Mouse (Mus musculus): Measurements from ENCODE around the gene Anks1. TPM values are rescaled to one million over a fixed set of nuclear protein-coding genes. Genes with fewer than 3 reads are reported as not detected.

Anks1 gene
- polyA plus RNA-seq, 1 experiment, result 74.2 TPM

GRCm38 (mm10) chr17:28033046-28033580 is 124.0 kb downstream of the Anks1 start:
- TF ChIP-seq POLR2A (IDR thresholded peaks at IDR 0.05; ENCODE audit: borderline replicate concordance, insufficient read depth, low read length) (no peak), CTCF (IDR thresholded peaks at IDR 0.05; ENCODE audit: borderline replicate concordance, insufficient read depth, low read depth, low read length) (no peak)
- Histone ChIP-seq H3K27ac (ENCODE audit: insufficient read depth, low read length) (no peak overlapping the region), H3K4me3 (replicated peaks; ENCODE audit: insufficient read depth, low read depth, low read length) (no peak overlapping the region), H3K4me1 (ENCODE audit: control insufficient read depth, insufficient read depth, low read length) (peaks cover 40% of the 10 kb centered on the region), H3K27me3 (ENCODE audit: control insufficient read depth, insufficient read depth, low read length) (no peaks in the 10 kb centered on the region)
- DNase-seq, result no peak
- 83% methylated on average over 3 of the region's 3 CpGs for WGBS

- WGBS, result 80% methylated on average over 8 of the region's 8 CpGs
- TF ChIP-seq CTCF (IDR thresholded peaks at IDR 0.05; ENCODE audit: borderline replicate concordance, insufficient read depth, low read depth, low read length) (no peak), POLR2A (IDR thresholded peaks at IDR 0.05; ENCODE audit: borderline replicate concordance, insufficient read depth, low read length) (no peak)
These were observed 125.9 kb downstream of the Anks1 start for GRCm38 (mm10) chr17:28034986-28035385.

GRCm38 (mm10) chr17:28036813-28037756 is 128.0 kb downstream of the Anks1 start:
- no peak for DNase-seq
- peaks cover 42% of the 10 kb centered on the region for H3K4me1 ChIP-seq (ENCODE audit: control insufficient read depth, insufficient read depth, low read length)
- H3K27ac ChIP-seq (ENCODE audit: insufficient read depth, low read length), result no peak overlapping the region
- no peak for TF ChIP-seq POLR2A (IDR thresholded peaks at IDR 0.05; ENCODE audit: borderline replicate concordance, insufficient read depth, low read length)
- no peak for TF ChIP-seq CTCF (IDR thresholded peaks at IDR 0.05; ENCODE audit: borderline replicate concordance, insufficient read depth, low read depth, low read length)
- no peak overlapping the region for H3K4me3 ChIP-seq (replicated peaks; ENCODE audit: insufficient read depth, low read depth, low read length)
- no peaks in the 10 kb centered on the region for H3K27me3 ChIP-seq (ENCODE audit: control insufficient read depth, insufficient read depth, low read length)
- 46% methylated on average over 14 of the region's 14 CpGs for WGBS

More at GRCm38 (mm10) chr17:28034986-28035385, 125.9 kb downstream of the Anks1 start:
- H3K4me1 ChIP-seq (ENCODE audit: control insufficient read depth, insufficient read depth, low read length), result peaks cover 39% of the 10 kb centered on the region
- no peaks in the 10 kb centered on the region for H3K27me3 ChIP-seq (ENCODE audit: control insufficient read depth, insufficient read depth, low read length)
- no peak for DNase-seq
- no peak overlapping the region for H3K27ac ChIP-seq (ENCODE audit: insufficient read depth, low read length)
- H3K4me3 ChIP-seq (replicated peaks; ENCODE audit: insufficient read depth, low read depth, low read length), result no peak overlapping the region

GRCm38 (mm10) chr17:28040620-28041019 is 131.5 kb downstream of the Anks1 start:
- 56% methylated on average over 16 of the region's 16 CpGs for WGBS
- TF ChIP-seq CTCF (IDR thresholded peaks at IDR 0.05; ENCODE audit: borderline replicate concordance, insufficient read depth, low read depth, low read length) (no peak), POLR2A (IDR thresholded peaks at IDR 0.05; ENCODE audit: borderline replicate concordance, insufficient read depth, low read length) (no peak)
- Histone ChIP-seq H3K27ac (ENCODE audit: insufficient read depth, low read length) (no peak overlapping the region), H3K4me1 (ENCODE audit: control insufficient read depth, insufficient read depth, low read length) (peaks cover 36% of the 10 kb centered on the region), H3K4me3 (replicated peaks; ENCODE audit: insufficient read depth, low read depth, low read length) (peak overlapping the region; percentile 2), H3K27me3 (ENCODE audit: control insufficient read depth, insufficient read depth, low read length) (no peaks in the 10 kb centered on the region)
- DNase-seq, result no peak

GRCm38 (mm10) chr17:28041298-28041697 is 132.2 kb downstream of the Anks1 start:
- Histone ChIP-seq H3K27me3 (ENCODE audit: control insufficient read depth, insufficient read depth, low read length) (no peaks in the 10 kb centered on the region), H3K4me1 (ENCODE audit: control insufficient read depth, insufficient read depth, low read length) (peaks cover 42% of the 10 kb centered on the region), H3K4me3 (replicated peaks; ENCODE audit: insufficient read depth, low read depth, low read length) (peak overlapping the region; percentile 2), H3K27ac (ENCODE audit: insufficient read depth, low read length) (no peak overlapping the region)
- no peak for DNase-seq
- no peak for TF ChIP-seq POLR2A (IDR thresholded peaks at IDR 0.05; ENCODE audit: borderline replicate concordance, insufficient read depth, low read length)
- TF ChIP-seq CTCF (IDR thresholded peaks at IDR 0.05; ENCODE audit: borderline replicate concordance, insufficient read depth, low read depth, low read length), result no peak
- WGBS, result 70% methylated on average over 13 of the region's 13 CpGs

- no peaks in the 10 kb centered on the region for H3K27me3 ChIP-seq (ENCODE audit: control insufficient read depth, insufficient read depth, low read length)
- H3K27ac ChIP-seq (ENCODE audit: insufficient read depth, low read length), result no peak overlapping the region
- TF ChIP-seq POLR2A (IDR thresholded peaks at IDR 0.05; ENCODE audit: borderline replicate concordance, insufficient read depth, low read length) (no peak), CTCF (IDR thresholded peaks at IDR 0.05; ENCODE audit: borderline replicate concordance, insufficient read depth, low read depth, low read length) (peak; percentile 61)
- DNase-seq, result peak; percentile 54
- no peak overlapping the region for H3K4me3 ChIP-seq (replicated peaks; ENCODE audit: insufficient read depth, low read depth, low read length)
- peaks cover 44% of the 10 kb centered on the region for H3K4me1 ChIP-seq (ENCODE audit: control insufficient read depth, insufficient read depth, low read length)
- 21% methylated on average over 23 of the region's 23 CpGs for WGBS
These were observed 133.2 kb downstream of the Anks1 start for GRCm38 (mm10) chr17:28042299-28042771.

GRCm38 (mm10) chr17:28047017-28047416 is 137.9 kb downstream of the Anks1 start:
- Histone ChIP-seq H3K4me1 (ENCODE audit: control insufficient read depth, insufficient read depth, low read length) (peaks cover 42% of the 10 kb centered on the region), H3K27ac (ENCODE audit: insufficient read depth, low read length) (no peak overlapping the region), H3K4me3 (replicated peaks; ENCODE audit: insufficient read depth, low read depth, low read length) (no peak overlapping the region), H3K27me3 (ENCODE audit: control insufficient read depth, insufficient read depth, low read length) (no peaks in the 10 kb centered on the region)
- no peak for DNase-seq
- 37% methylated on average over 5 of the region's 5 CpGs for WGBS
- no peak for TF ChIP-seq POLR2A (IDR thresholded peaks at IDR 0.05; ENCODE audit: borderline replicate concordance, insufficient read depth, low read length)
- no peak for TF ChIP-seq CTCF (IDR thresholded peaks at IDR 0.05; ENCODE audit: borderline replicate concordance, insufficient read depth, low read depth, low read length)
